Mouse (Mus musculus) fat pad, adult 2 months (tissue): ENCODE results near the gene Prl6a1.

Experiments
- DNase-seq: peaks from one replicate; pipeline ENCODE4 v3.0.0-alpha.2; 2011; ENCODE audit warnings: low read depth, low spot score; ENCODE audit errors: extremely low read depth

Gene Prl6a1

DNA sequence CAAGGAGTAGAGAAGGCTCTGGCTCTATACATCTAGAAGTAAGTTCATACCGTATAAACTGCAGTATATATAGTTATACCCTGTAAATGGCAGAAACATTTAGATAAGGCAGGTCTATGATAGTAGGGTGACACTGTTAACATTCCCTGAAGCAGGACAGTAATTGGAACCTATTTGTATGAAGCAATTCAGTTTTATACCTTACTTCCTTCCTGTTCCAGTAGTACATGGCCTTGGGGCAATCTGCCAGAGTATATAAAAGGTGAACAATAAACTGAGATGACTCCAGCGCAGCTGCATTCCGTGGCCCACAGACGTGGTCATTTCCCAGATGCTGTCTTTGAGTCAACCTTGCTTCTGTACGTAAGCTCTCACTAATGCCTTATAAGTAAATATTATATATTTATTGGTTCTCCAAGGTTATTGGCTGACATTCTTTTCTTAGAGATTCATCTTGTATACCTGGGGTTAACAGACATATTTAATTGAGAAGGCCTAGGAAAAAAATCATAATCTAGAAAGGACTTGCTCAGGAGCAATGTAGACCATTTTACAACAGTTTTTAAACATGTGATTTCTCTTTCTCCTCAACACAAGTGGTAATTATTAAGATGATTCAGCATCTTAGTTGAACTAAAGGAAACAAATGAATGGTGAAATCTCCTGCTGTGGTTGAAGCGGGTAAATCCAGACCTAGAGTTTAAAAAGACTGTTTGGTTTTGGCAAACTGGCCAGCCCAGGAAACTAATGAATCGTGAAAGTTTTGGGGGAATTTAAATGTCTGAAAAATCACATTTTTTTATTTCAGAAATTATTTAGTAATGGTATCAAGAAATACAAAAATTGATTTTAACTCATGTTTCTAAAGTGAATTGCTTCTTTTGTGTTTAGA is at the start of gene Prl6a1:
TSS of gene Prl6a1 (plus strand) at position 294 of the 892 bp plus-strand sequence.
- DNase-seq: peak; percentile 4

DNA sequence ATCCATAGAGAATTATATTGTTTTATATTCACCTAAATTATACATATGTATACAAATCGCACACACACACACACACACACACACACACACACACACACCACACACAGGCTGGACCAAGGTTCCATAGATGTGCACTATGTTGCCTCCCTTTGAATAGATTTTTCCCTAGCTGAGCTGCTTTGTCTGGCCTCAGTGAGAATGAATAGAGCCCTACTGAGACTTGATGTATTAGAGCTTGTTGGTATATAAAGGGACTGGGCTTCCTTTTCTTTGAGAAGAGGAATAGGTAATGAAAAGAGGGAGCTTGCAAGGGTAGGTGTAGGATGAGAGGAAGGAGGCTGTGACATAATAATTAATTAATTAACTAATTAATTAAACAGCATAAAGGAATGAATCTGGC is 22.6 kb downstream of the Prl6a1 start:
- DNase-seq: no peak

DNA sequence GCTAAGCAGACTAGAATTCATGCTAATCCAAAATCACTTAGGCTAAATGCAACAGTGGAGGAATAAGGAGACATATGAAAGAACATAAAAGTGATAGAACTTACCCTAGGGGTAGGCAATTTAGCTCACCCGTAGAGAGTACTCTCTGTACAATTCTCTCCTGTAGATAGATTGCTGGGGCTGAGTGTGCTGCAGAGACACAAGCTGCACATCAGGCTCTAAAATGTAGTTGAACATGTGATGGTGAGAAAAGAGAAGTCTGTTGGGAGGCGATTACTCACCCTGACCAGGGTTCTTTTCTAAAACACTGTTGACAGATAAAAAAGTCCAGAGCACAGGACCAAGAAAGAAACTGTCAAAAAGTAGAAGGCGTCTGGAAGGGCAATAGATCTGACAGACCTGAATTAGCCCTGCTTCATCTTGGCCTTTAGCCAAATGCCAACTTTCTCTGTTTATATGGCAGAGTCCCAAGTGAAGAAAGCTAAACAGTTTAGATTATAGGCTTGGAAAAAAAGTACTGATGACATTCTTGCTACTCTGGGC is 30.4 kb downstream of the Prl6a1 start:
- no peak for DNase-seq

DNA sequence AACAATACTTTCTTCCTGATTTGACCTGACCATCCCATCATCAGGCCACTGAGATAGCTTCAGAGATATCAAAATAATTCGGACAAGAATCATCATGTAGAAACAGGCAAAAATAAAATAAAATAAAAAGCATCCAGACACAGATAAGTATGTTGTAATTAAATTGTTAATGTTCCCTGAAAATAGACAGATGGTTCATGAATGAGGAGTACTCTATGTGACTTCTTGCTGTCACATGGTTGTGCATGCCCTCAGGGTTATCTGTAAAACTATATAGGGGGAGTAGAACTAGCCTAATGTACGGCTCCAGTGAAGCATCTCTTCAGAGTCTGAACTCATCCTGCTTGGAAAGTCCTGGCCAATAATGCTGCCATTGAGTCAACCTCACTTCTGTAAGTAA is 32.9 kb downstream of the Prl6a1 start, which contains the start of gene Prl8a2:
TSS of gene Prl8a2 (plus strand) at position 301 of the 400 bp plus-strand sequence.
- DNase-seq: no peak
